Mouse (Mus musculus) midbrain, embryonic 11.5 days (tissue): Measurements from ENCODE around the gene Nacc2. TPM values are rescaled to one million over a fixed set of nuclear protein-coding genes. Genes with fewer than 3 reads are reported as not detected.

Experiments
- ATAC-seq: fragments of 200-750 bp; cut with Nextera tagmentation; 2 replicates; pipeline ENCODE4 v1.8.0; 2017; ENCODE audit warnings: moderate TSS enrichment, moderate library complexity; ENCODE audit not compliant: low FRiP score
- DNase-seq: peaks from one replicate; pipeline ENCODE4 v3.0.0; 2015; ENCODE audit warnings: low spot score; ENCODE audit errors: missing footprints
- H3K27ac ChIP-seq: fragments of 300-500 bp; sonication (generic); 2 replicates; pipeline ENCODE4 v1.5.1; 2014; ENCODE audit warnings: low read depth, low read length
- H3K27me3 ChIP-seq: fragments of 300-500 bp; sonication (generic); 2 replicates; pipeline ENCODE4 v1.6.1; 2014; ENCODE audit warnings: mild to moderate bottlenecking, low read length, moderate library complexity, mixed read lengths; ENCODE audit not compliant: control insufficient read depth, insufficient read depth
- H3K36me3 ChIP-seq: fragments of 300-500 bp; sonication (generic); 2 replicates; pipeline ENCODE4 v1.6.1; 2014; ENCODE audit warnings: mild to moderate bottlenecking, low read length, moderate library complexity, mixed read lengths; ENCODE audit not compliant: control insufficient read depth, insufficient read depth
- H3K4me1 ChIP-seq: fragments of 300-500 bp; sonication (generic); 2 replicates; pipeline ENCODE4 v1.6.1; 2014; ENCODE audit warnings: low read length; ENCODE audit not compliant: control insufficient read depth, insufficient read depth
- H3K4me2 ChIP-seq: fragments of 300-500 bp; sonication (generic); 2 replicates; pipeline ENCODE4 v1.6.1; 2014; ENCODE audit warnings: mild to moderate bottlenecking, moderate library complexity
- H3K4me3 ChIP-seq: fragments of 300-500 bp; sonication (generic); 2 replicates; pipeline ENCODE4 v1.5.1; 2014; ENCODE audit warnings: low read depth, low read length
- H3K9ac ChIP-seq: fragments of 300-500 bp; sonication (generic); 2 replicates; pipeline ENCODE4 v1.6.1; 2014; ENCODE audit warnings: low read length
- H3K9me3 ChIP-seq: fragments of 300-500 bp; sonication (generic); 2 replicates; pipeline ENCODE4 v1.6.1; 2016; ENCODE audit warnings: low read length; ENCODE audit not compliant: control insufficient read depth
- WGBS: fragments of 180-500 bp; shearing (Covaris S2); extraction: QIAGEN DNeasy Blood & Tissue Kit; methylation state at CpG from one replicate; pipeline ENCODE4 v1.1.7; 2014; 5-methylcytosine and 5-hydroxymethylcytosine counted together
- polyA plus RNA-seq: library from polyadenylated mRNA; unstranded; fragments of >200 nt; fragmentation: Nextera tagmentation; extraction: Ambion mirVana; gene quantifications from 2 replicates; pipeline ENCODE4 v1.2.1, GENCODE M21; 2014

Gene Nacc2
- polyA plus RNA-seq, 1 experiment from 2014 or later: 4.0 TPM

- no peaks in the 10 kb centered on the region for H3K27me3 ChIP-seq
- no peak overlapping the region for H3K27ac ChIP-seq
- 5% methylated on average over 4 of the region's 4 CpGs for WGBS
- peak; percentile 94 for DNase-seq
- no peak overlapping the region for H3K4me2 ChIP-seq
- no peak overlapping the region for H3K4me3 ChIP-seq
- peak; percentile 78 for ATAC-seq
- no peaks in the 10 kb centered on the region for H3K36me3 ChIP-seq
- H3K9me3 ChIP-seq: no peaks in the 10 kb centered on the region
- peaks cover 5% of the 10 kb centered on the region for H3K4me1 ChIP-seq
- H3K9ac ChIP-seq: no peak overlapping the region
Observed at GRCm38 (mm10) chr2:26153909-26154340, 30.9 kb upstream of the Nacc2 start.

- 33% methylated on average over 4 of the region's 4 CpGs for WGBS
- no peaks in the 10 kb centered on the region for H3K27me3 ChIP-seq
- peak; percentile 88 for DNase-seq
Observed at GRCm38 (mm10) chr2:26153295-26153694, 30.3 kb upstream of the Nacc2 start.

GRCm38 (mm10) chr2:26147706-26148370, 24.8 kb upstream of the Nacc2 start:
- Histone ChIP-seq H3K27me3 (no peaks in the 10 kb centered on the region), H3K4me1 (no peaks in the 10 kb centered on the region), H3K36me3 (no peaks in the 10 kb centered on the region), H3K4me3 (no peak overlapping the region), H3K9ac (no peak overlapping the region), H3K9me3 (no peaks in the 10 kb centered on the region), H3K4me2 (no peak overlapping the region), H3K27ac (no peak overlapping the region)
- 71% methylated on average over 7 of the region's 7 CpGs for WGBS
- DNase-seq: no peak
- ATAC-seq: no peak

More at GRCm38 (mm10) chr2:26153295-26153694, 30.3 kb upstream of the Nacc2 start:
- Histone ChIP-seq H3K9me3 (no peaks in the 10 kb centered on the region), H3K27ac (no peak overlapping the region), H3K4me3 (no peak overlapping the region), H3K4me2 (no peak overlapping the region), H3K4me1 (peaks cover 5% of the 10 kb centered on the region), H3K9ac (no peak overlapping the region), H3K36me3 (no peaks in the 10 kb centered on the region)
- no peak; the same call in 1 of the 2 replicates for ATAC-seq

- Histone ChIP-seq H3K9me3 (no peaks in the 10 kb centered on the region), H3K9ac (no peak overlapping the region), H3K4me3 (no peak overlapping the region), H3K27me3 (no peaks in the 10 kb centered on the region), H3K27ac (no peak overlapping the region), H3K36me3 (no peaks in the 10 kb centered on the region), H3K4me1 (no peaks in the 10 kb centered on the region), H3K4me2 (no peak overlapping the region)
- no peak for DNase-seq
- ATAC-seq: no peak
- WGBS: 73% methylated on average over 7 of the region's 7 CpGs
Observed at GRCm38 (mm10) chr2:26146337-26147042, 23.5 kb upstream of the Nacc2 start.

GRCm38 (mm10) chr2:26145113-26145512, 22.1 kb upstream of the Nacc2 start:
- H3K27me3 ChIP-seq: no peaks in the 10 kb centered on the region
- H3K4me2 ChIP-seq: no peak overlapping the region
- no peaks in the 10 kb centered on the region for H3K9me3 ChIP-seq
- no peaks in the 10 kb centered on the region for H3K36me3 ChIP-seq
- H3K27ac ChIP-seq: no peak overlapping the region
- H3K4me3 ChIP-seq: no peak overlapping the region
- H3K9ac ChIP-seq: no peak overlapping the region
- peaks cover 5% of the 10 kb centered on the region for H3K4me1 ChIP-seq
- DNase-seq (no peak), ATAC-seq (no peak)
- 78% methylated on average over 4 of the region's 4 CpGs for WGBS

- Histone ChIP-seq H3K27me3 (no peaks in the 10 kb centered on the region), H3K36me3 (no peaks in the 10 kb centered on the region), H3K9ac (no peak overlapping the region), H3K4me1 (peaks cover 5% of the 10 kb centered on the region), H3K4me3 (no peak overlapping the region), H3K9me3 (no peaks in the 10 kb centered on the region), H3K27ac (no peak overlapping the region), H3K4me2 (no peak overlapping the region)
- no peak for DNase-seq
- no peak for ATAC-seq
- WGBS: 83% methylated on average over 4 of the region's 4 CpGs
Observed at GRCm38 (mm10) chr2:26144331-26144730, 21.3 kb upstream of the Nacc2 start.

- DNase-seq (no peak), ATAC-seq (no peak)
- no peak overlapping the region for H3K4me3 ChIP-seq
- H3K27ac ChIP-seq: no peak overlapping the region
- no peaks in the 10 kb centered on the region for H3K27me3 ChIP-seq
- 83% methylated on average over 2 of the region's 2 CpGs for WGBS
- no peak overlapping the region for H3K4me2 ChIP-seq
- no peaks in the 10 kb centered on the region for H3K36me3 ChIP-seq
- peaks cover 13% of the 10 kb centered on the region for H3K4me1 ChIP-seq
- H3K9ac ChIP-seq: no peak overlapping the region
- H3K9me3 ChIP-seq: no peaks in the 10 kb centered on the region
Observed at GRCm38 (mm10) chr2:26143556-26143955, 20.5 kb upstream of the Nacc2 start.

- Histone ChIP-seq H3K9me3 (no peaks in the 10 kb centered on the region), H3K27me3 (no peaks in the 10 kb centered on the region), H3K4me1 (peaks cover 16% of the 10 kb centered on the region), H3K4me2 (no peak overlapping the region), H3K36me3 (no peaks in the 10 kb centered on the region), H3K27ac (no peak overlapping the region), H3K4me3 (no peak overlapping the region), H3K9ac (no peak overlapping the region)
- WGBS: 80% methylated on average over 3 of the region's 3 CpGs
- no peak for DNase-seq
- no peak for ATAC-seq
Observed at GRCm38 (mm10) chr2:26142986-26143385, 20.0 kb upstream of the Nacc2 start.

GRCm38 (mm10) chr2:26141893-26142635, 19.0 kb upstream of the Nacc2 start:
- DNase-seq: no peak
- Histone ChIP-seq H3K36me3 (no peaks in the 10 kb centered on the region), H3K9me3 (no peaks in the 10 kb centered on the region), H3K9ac (no peak overlapping the region), H3K4me2 (no peak overlapping the region), H3K27ac (no peak overlapping the region), H3K27me3 (no peaks in the 10 kb centered on the region), H3K4me1 (peaks cover 16% of the 10 kb centered on the region), H3K4me3 (no peak overlapping the region)
- no peak for ATAC-seq
- 69% methylated on average over 12 of the region's 12 CpGs for WGBS
